Mouse (Mus musculus): ENCODE data around the gene Drap1.
"Not testable (repeated sequence)": the region's sequence is repeated elsewhere in the genome, so short reads cannot be mapped to it uniquely, and the experiment has no call there.

The Drap1 gene

GRCm38 (mm10) chr19:5419630-5420029 is 5.1 kb downstream of the Drap1 start:
- DNase-seq, result no peak

DNA sequence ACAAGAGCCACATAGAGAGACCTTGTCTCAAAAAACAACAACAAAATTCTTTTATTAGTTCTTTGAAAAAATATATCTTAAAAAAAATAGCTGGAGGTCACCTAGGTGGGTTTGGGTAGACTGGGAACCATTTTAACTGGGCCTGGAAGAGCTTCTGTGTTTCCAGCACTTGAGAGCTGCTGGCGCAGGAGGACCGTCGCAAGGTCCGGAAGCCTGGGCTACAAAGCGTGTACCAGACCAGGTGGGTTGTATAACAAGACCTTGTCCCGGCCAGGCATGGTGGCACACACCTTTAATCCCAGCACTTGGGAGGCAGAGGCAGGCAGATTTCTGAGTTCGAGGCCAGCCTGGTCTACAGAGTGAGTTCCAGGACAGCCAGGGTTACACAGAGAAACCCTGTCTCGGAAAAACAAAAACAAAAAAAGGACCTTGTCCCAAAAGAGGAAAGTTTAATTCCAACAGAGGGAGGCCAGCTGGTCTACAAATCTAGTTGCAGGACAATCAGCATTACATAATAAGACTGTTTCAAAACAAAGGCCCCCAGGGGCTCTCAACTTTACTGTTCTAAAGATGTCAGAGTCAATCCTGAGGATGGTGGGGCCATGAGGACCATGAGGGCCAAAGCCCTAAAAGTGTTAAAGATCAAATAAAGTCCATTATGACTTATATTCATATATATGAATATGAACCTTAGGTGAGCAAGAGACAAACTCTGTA is 5.9 kb downstream of the Drap1 start:
- DNase-seq, result peak; percentile 28

DNA sequence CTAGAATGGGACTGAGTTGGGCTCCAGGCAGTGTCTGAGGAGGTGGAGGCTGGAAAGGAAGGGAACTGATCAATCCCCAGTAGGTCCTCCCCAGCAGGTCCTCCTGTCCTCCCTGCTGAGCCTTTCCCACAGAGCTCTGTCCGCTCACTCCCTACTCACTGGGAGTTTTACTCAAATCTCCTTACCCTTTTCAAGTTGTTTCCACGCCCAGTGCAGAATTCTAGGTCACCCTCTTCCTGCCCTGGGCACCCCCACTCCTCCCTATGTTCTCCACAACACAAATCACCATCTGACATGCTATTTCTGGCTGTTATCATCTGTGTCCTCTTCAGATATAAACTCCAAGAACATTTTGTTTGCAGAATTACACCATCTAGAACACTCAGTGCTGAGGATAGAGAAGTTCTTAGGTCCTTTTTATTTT is 10.2 kb downstream of the Drap1 start:
- DNase-seq, result peak; percentile 58

DNA sequence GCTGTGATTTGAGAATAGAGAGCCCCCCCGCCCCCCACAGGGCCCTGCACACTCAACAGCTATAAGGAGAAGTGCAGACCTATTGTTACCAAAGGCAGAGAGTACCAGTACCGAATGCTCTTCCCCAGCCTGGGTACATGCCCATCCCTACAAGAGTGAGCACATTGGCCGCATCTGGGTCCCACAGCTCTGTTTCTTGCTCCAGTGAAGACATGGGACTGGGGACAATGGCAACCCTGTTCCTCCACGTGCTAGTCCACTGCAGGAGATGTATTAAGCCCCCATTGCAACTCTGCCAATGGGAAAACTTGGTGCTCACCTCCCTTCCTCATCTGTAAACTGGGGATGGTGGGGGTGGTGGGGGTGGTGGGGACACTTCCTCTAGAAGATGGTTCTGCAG is 10.9 kb downstream of the Drap1 start:
- no peak for DNase-seq

GRCm38 (mm10) chr19:5411961-5412360 is 12.8 kb downstream of the Drap1 start:
- DNase-seq, result no peak

GRCm38 (mm10) chr19:5410641-5411040 is 14.1 kb downstream of the Drap1 start:
- no peak for DNase-seq

DNA sequence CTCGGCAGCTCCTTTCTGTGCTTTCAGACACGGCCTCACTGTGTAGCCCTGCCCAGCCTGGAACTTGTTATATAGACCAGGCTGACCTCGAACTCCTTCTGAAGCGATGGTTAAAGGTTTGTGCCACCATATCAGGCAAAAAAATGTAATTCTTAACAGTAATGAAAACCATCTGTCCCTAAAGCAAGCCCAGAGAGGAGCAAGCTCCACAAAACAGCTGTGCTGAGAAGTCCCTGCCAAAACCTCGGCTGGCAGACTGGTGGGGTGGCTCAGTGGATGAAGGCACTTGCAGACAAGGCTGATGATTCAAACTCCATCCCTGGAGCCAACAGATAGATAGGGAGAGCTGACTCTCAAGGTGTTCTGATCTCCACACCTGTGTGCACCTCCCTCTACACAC is 15.7 kb downstream of the Drap1 start:
- no peak for DNase-seq

- DNase-seq, result peak; percentile 67
Measured at GRCm38 (mm10) chr19:5408057-5409001, 16.4 kb downstream of the Drap1 start.

GRCm38 (mm10) chr19:5407133-5407532 is 17.6 kb downstream of the Drap1 start:
- DNase-seq, result peak; percentile 78

- DNase-seq, result peak; percentile 79
Measured at GRCm38 (mm10) chr19:5406531-5407126, 18.1 kb downstream of the Drap1 start.

- DNase-seq, result no peak
Measured at GRCm38 (mm10) chr19:5405924-5406323, 18.9 kb downstream of the Drap1 start.

- no peak for DNase-seq
Measured at GRCm38 (mm10) chr19:5402293-5402692, 22.5 kb downstream of the Drap1 start, which contains the start of gene Tsga10ip. Gene Tsga10ip, minus strand, starts transcription at chr19:5402526.

GRCm38 (mm10) chr19:5401073-5401472 is 23.7 kb downstream of the Drap1 start:
- DNase-seq, result not testable (repeated sequence)

DNA sequence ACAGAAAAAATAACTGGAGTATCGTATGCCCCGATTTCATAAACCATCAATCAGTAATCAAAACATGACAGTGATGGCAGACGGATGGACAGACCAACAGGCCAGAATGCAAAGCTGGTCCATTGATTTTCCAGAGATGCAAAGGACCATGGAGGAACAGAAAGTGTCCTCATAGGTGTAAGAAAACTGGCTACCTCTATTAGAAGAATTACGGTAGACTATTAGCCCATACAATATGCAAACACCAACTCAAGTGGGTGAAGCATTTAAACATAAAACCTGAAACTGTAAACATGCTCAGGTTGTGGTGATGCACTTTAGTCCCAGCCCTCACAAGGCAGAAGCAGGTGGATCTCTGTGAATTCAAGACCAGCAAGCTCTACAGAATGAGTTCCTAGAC is 29.4 kb downstream of the Drap1 start:
- DNase-seq, result no peak

GRCm38 (mm10) chr19:5394168-5394567 is 30.6 kb downstream of the Drap1 start:
- DNase-seq, result no peak

- peak; percentile 81 for DNase-seq
Measured at GRCm38 (mm10) chr19:5392892-5393291, 31.9 kb downstream of the Drap1 start.

DNA sequence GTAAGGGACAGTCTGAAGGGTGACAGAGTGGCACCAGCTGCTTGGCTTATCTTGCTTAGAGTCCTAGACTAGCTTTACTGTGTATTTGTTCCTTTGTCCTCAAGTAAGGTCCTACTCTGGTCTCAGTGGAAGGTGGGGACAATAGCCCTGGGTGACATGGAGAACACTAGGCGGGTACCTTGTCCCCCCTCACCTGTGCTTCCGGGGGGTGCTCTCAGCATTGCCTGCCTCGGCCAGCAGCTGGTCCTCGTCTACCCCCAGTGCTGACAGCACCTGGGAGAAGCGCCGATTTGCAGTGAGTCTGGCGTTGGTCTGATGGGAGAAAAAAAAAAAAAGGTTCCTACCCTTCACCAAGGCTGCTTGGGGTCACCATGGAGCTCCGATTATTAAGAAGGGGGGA is 34.4 kb downstream of the Drap1 start:
- DNase-seq, result no peak

DNA sequence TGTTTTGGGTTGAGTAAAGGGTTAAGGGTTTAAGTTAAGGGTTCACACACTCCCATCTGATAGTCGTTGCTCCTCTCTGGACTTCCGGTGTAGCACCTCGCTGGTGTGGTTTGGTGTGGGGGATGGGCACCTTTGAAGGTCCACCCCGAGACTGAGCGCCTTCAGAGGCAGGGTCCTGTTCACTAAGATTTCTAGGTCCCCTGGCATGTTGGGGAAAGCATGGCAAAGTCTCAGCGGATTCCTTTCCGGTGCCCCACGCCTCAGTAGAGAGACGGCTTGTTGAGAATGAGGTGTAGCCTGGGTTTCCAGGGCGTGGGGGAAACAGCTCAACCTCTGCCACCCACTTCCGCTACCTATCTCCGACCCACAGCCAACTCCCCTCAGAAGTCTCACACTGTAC is 35.1 kb downstream of the Drap1 start:
- DNase-seq, result peak; percentile 37

DNA sequence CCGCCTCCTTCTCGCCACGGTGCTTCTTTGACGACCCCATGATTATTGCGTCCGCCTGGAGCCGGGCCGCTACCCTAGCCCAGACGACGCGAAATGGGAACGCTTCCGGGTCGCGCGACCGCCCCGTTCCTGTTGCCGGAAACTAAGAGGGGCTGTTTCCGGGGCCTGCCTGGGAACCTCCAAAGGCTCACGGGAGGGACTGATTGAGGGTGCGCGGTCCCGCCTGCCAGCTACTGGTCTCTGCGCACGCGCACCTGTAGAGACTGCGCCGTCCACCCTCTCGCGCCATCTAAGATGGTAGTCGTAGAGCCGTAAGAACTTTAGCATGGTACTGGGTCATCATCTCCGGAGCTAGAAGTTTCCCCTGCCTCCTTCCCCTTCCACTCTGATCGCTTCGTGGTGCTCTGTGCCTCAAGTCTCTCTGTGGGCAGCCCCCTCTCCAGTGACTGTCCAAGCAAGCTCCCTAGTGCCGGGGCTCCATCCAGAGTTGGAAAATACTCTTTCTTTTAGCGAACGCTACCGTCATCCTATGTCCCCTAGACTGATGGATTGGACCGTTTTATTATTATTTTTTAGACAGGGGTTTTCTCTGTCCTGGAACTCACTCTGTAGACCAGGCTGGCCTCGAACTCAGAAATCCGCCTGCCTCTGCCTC is 36.1 kb downstream of the Drap1 start, which contains the start of gene Sart1:
Sart1 (minus strand) TSS at position 116 of the 655 bp plus-strand sequence.
- peak; percentile 97 for DNase-seq

DNA sequence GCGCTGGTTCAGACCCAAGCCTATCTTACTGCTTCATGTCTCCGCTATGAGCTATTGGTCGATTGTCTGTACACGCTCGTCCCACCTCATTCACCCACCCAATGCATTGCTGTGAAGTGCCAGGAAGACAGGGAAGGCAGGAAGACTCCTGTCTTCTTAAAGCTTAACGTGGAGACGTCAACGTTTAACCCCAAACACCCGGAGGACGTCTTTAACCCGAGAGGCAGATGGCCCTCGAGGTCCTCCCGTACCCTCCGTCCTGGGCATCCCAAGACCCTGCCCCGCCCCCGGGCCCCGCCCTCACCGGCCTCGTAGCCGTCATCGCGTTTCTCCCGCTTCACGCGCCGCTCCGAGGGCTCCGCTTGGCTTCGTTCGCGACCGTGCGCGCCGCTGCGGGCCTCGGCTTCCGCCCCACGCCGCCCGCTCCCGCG is 36.8 kb downstream of the Drap1 start:
- DNase-seq, result no peak

GRCm38 (mm10) chr19:5384715-5385114 is 40.1 kb downstream of the Drap1 start:
- no peak for DNase-seq

GRCm38 (mm10) chr19:5383326-5383725 is 41.5 kb downstream of the Drap1 start:
- no peak for DNase-seq

GRCm38 (mm10) chr19:5377446-5377845 is 47.3 kb downstream of the Drap1 start:
- no peak for DNase-seq

Measured in kidney, adult 9 months (tissue).